Mouse (Mus musculus): ENCODE results near the gene Nkd2.

The Nkd2 gene

GRCm38 (mm10) chr13:73816338-73816737 is 31.1 kb downstream of the Nkd2 start:
- no peak for DNase-seq

GRCm38 (mm10) chr13:73814181-73814580 is 33.2 kb downstream of the Nkd2 start:
- DNase-seq = peak; percentile 57 to 80

GRCm38 (mm10) chr13:73812936-73813335 is 34.5 kb downstream of the Nkd2 start:
- peak in 1 of 2 experiments; percentile 34 for DNase-seq

- no peak for DNase-seq
Observed at GRCm38 (mm10) chr13:73804914-73805313, 42.5 kb downstream of the Nkd2 start.

GRCm38 (mm10) chr13:73803450-73804178 is 43.8 kb downstream of the Nkd2 start:
- no peak for DNase-seq

GRCm38 (mm10) chr13:73799110-73799509 is 48.3 kb downstream of the Nkd2 start:
- peak; percentile 30 to 37 for DNase-seq

GRCm38 (mm10) chr13:73793171-73793570 is 54.3 kb downstream of the Nkd2 start:
- no peak for DNase-seq

- DNase-seq = peak; percentile 19 to 38
Observed at GRCm38 (mm10) chr13:73792176-73792575, 55.3 kb downstream of the Nkd2 start.

GRCm38 (mm10) chr13:73782486-73782885 is 64.9 kb downstream of the Nkd2 start:
- no peak for DNase-seq

GRCm38 (mm10) chr13:73777578-73777977 is 69.9 kb downstream of the Nkd2 start:
- no peak for DNase-seq

- DNase-seq = peak; percentile 53
Observed at GRCm38 (mm10) chr13:73775786-73776185, 71.6 kb downstream of the Nkd2 start.

GRCm38 (mm10) chr13:73773519-73774205 is 73.8 kb downstream of the Nkd2 start:
- peak; percentile 69 to 70 for DNase-seq

- DNase-seq = no peak
Observed at GRCm38 (mm10) chr13:73772655-73773054, 74.8 kb downstream of the Nkd2 start.

GRCm38 (mm10) chr13:73771131-73771530 is 76.3 kb downstream of the Nkd2 start:
- DNase-seq = no peak

- DNase-seq = no peak
Observed at GRCm38 (mm10) chr13:73769916-73770682, 77.3 kb downstream of the Nkd2 start.
